Mouse (Mus musculus) CH12.LX (cell line): Measurements from ENCODE around the gene Sf3b4.

ENCODE experiments used
- CHD1 ChIP-seq: IDR thresholded peaks from 2 replicates; pipeline ENCODE4 v1.6.1; 2012; ENCODE audit warnings: low read depth, low read length, improper control_type of control experiment, inconsistent platforms
- CHD2 ChIP-seq: IDR thresholded peaks from 2 replicates; pipeline ENCODE4 v1.6.1; 2011; ENCODE audit warnings: low read length, improper control_type of control experiment
- CTCF ChIP-seq, 2 experiments: IDR thresholded peaks in 1 of 2; conservative IDR thresholded peaks in 1 of 2; 2 replicates each; pipeline ENCODE4 v1.5.1; 2011 to 2012; ENCODE audit warnings: low read depth in 2 of 2, low read length in 2 of 2, improper control_type of control experiment in 1 of 2, inconsistent platforms in 1 of 2, mild to moderate bottlenecking in 1 of 2, moderate library complexity in 1 of 2
- ELF1 ChIP-seq: IDR thresholded peaks from 2 replicates; pipeline ENCODE4 v1.6.1; 2014; ENCODE audit warnings: low read depth, mild to moderate bottlenecking, inconsistent platforms, low read length, improper control_type of control experiment
- EP300 ChIP-seq: IDR thresholded peaks from 2 replicates; pipeline ENCODE4 v1.6.1; 2011; ENCODE audit warnings: low read length, improper control_type of control experiment
- GABPA ChIP-seq: IDR thresholded peaks from 2 replicates; pipeline ENCODE4 v1.6.1; 2012; ENCODE audit warnings: low read depth, low read length, improper control_type of control experiment, inconsistent platforms; ENCODE audit not compliant: insufficient replicate concordance
- MAX ChIP-seq: IDR thresholded peaks from 2 replicates; pipeline ENCODE4 v1.6.1; 2011; ENCODE audit warnings: low read length, improper control_type of control experiment
- NELFE ChIP-seq: IDR thresholded peaks from 2 replicates; pipeline ENCODE4 v1.6.1; 2011; ENCODE audit warnings: low read depth, low read length, improper control_type of control experiment
- POLR2A ChIP-seq: IDR thresholded peaks from 2 replicates; pipeline ENCODE4 v1.6.1; 2011; ENCODE audit warnings: low read depth, mild to moderate bottlenecking, improper control_type of control experiment, low read length
- RAD21 ChIP-seq: IDR thresholded peaks from 2 replicates; pipeline ENCODE4 v1.6.1; 2011; ENCODE audit warnings: low read depth, mild to moderate bottlenecking, low read length, improper control_type of control experiment, moderate library complexity
- SMC3 ChIP-seq: IDR thresholded peaks from 2 replicates; pipeline ENCODE4 v1.6.1; 2011; ENCODE audit warnings: low read depth, low read length, improper control_type of control experiment
- ZC3H11A ChIP-seq: IDR thresholded peaks from 2 replicates; pipeline ENCODE4 v1.6.1; 2012; ENCODE audit warnings: low read depth, mild to moderate bottlenecking, inconsistent platforms, low read length, improper control_type of control experiment
- ZMIZ1 ChIP-seq: IDR thresholded peaks from 2 replicates; pipeline ENCODE4 v1.6.1; 2012; ENCODE audit warnings: low read depth, mild to moderate bottlenecking, inconsistent platforms, low read length, improper control_type of control experiment

- no peak for TF ChIP-seq CTCF (conservative IDR thresholded peaks at IDR 0.05 in 1 of 2, IDR thresholded peaks at IDR 0.05 in 1 of 2; ENCODE audit: low read depth in 2 of 2, low read length in 2 of 2)
- no peak for TF ChIP-seq MAX
- TF ChIP-seq ELF1: no peak
- TF ChIP-seq POLR2A: no peak
- no peak for TF ChIP-seq EP300
- TF ChIP-seq RAD21: no peak
- TF ChIP-seq ZC3H11A: no peak
- no peak for TF ChIP-seq ZMIZ1
- TF ChIP-seq NELFE: no peak
- TF ChIP-seq GABPA: no peak
- no peak for TF ChIP-seq CHD1
- TF ChIP-seq CHD2: no peak
- no peak for TF ChIP-seq SMC3
These were observed 9.1 kb upstream of the Sf3b4 start for GRCm38 (mm10) chr3:96163040-96163439.
